Mouse (Mus musculus): ENCODE measurements around the gene Plekhg5.

- TF ChIP-seq CTCF (IDR thresholded peaks at IDR 0.05; ENCODE audit: borderline replicate concordance, insufficient read depth, low read depth, low read length) (no peak), POLR2A (IDR thresholded peaks at IDR 0.05; ENCODE audit: borderline replicate concordance, insufficient read depth, low read length) (no peak)
These were observed 37.2 kb downstream of the Plekhg5 start for GRCm38 (mm10) chr4:152109509-152109908.

Measured in cerebellum, adult 2 months (tissue).